Comparison of ENCODE assay signal across 26 mouse cellular contexts in the genomic region with DNA sequence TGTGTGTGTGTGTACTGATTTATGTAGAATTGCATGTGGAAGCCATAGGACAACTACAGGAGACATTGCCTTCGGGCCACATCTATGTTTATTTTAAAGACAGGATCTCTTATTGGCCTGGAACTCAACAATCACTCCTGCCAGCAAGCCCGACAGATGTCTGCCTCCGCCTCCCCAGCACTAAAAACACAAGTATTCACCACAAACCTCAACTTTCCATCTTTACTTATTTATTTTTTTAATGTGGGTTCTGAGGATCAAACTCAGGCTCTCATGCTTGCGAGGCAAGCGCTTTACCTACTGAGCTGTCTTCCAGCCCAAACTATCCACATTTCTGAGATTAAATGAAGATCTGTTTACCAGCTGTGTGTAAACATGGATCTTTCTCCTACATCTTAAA.
DNase-seq lines count a peak whose midpoint lies in the region; ATAC-seq lines count a peak whose summit lies in the region.
"Had no signal": no experiment of that assay in that cellular context is flagged by ENCODE, and none has a peak within 500 bp of the region (broad histone marks: within the 10 kb centered on the region; RNA-seq: fewer than 3 reads in every experiment).

No protein-coding gene starts in this region.

- H3K4me1 ChIP-seq in hindbrain, embryonic 12.5 days, result peaks cover 5% of the 10 kb centered on the region; the same call in 1 of the 2 replicates
- H3K4me1 ChIP-seq in intestine, embryonic 15.5 days (replicated peaks), result 0 out of 2 replicates have a peak, but pooled peaks cover 3% of the 10 kb centered on the region
- H3K4me1 ChIP-seq: neural tube, embryonic 13.5 days had no signal

- H3K27ac ChIP-seq in hindbrain, embryonic 12.5 days, result no peak overlapping the region
- H3K27ac ChIP-seq in intestine, embryonic 15.5 days, result no peak overlapping the region
- H3K27ac ChIP-seq: forebrain, embryonic 10.5 days; gastrocnemius, adult 2 months; hindbrain, embryonic 10.5 days; hindbrain, postnatal 0 days; liver, embryonic 14.5 days; midbrain, embryonic 13.5 days; neural tube, embryonic 13.5 days had no signal

- H3K36me3 ChIP-seq in hindbrain, embryonic 12.5 days, result no peaks in the 10 kb centered on the region
- H3K36me3 ChIP-seq in intestine, embryonic 15.5 days, result no peaks in the 10 kb centered on the region
- H3K36me3 ChIP-seq: forebrain, embryonic 10.5 days; G1E; hindbrain, embryonic 10.5 days; midbrain, embryonic 13.5 days; neural tube, embryonic 13.5 days had no signal

- peak; percentile 42 for ATAC-seq in CD4-positive, CD25-positive, alpha-beta regulatory T cell, adult 4 months
- ATAC-seq in hindbrain, embryonic 12.5 days (ENCODE audit: low FRiP score), result no peak
- no peak for ATAC-seq in intestine, embryonic 15.5 days
- ATAC-seq: forebrain, postnatal 0 days; hindbrain, postnatal 0 days; midbrain, embryonic 13.5 days had no signal

- peak; percentile 59 for DNase-seq in thymus, postnatal 0 days (ENCODE audit: low spot score)
- DNase-seq in thymus, postnatal 4 days, result no peak
- DNase-seq in induced T-regulatory cell, adult 2 months (ENCODE audit: low read depth), result peak; percentile 49
- no peak for DNase-seq in right cerebral cortex, postnatal 14 days
- DNase-seq: adrenal gland, postnatal 10 days; cerebellum, adult 18-20 months; cerebellum, postnatal 25 days; forebrain, postnatal 0 days; gastrocnemius, adult 2 months; heart, postnatal 10 days; kidney, adult 18-20 months; kidney, postnatal 4 days; lung, embryonic 14.5 days; retina, postnatal 1 day had no signal

- H3K9me3 ChIP-seq in hindbrain, embryonic 12.5 days (replicated peaks), result no peaks in the 10 kb centered on the region
- H3K9me3 ChIP-seq in intestine, embryonic 15.5 days, result no peaks in the 10 kb centered on the region
- H3K9me3 ChIP-seq: forebrain, embryonic 10.5 days; hindbrain, embryonic 10.5 days; midbrain, embryonic 13.5 days; neural tube, embryonic 13.5 days had no signal

- no peak overlapping the region for H3K4me2 ChIP-seq in hindbrain, embryonic 12.5 days (replicated peaks)
- H3K4me2 ChIP-seq in intestine, embryonic 15.5 days (replicated peaks), result no peak overlapping the region
- H3K4me2 ChIP-seq: heart, embryonic 11.5 days; lung, embryonic 14.5 days; midbrain, embryonic 13.5 days; neural tube, embryonic 13.5 days had no signal

- no peak overlapping the region for H3K4me3 ChIP-seq in hindbrain, embryonic 12.5 days
- no peak overlapping the region for H3K4me3 ChIP-seq in intestine, embryonic 15.5 days (replicated peaks)
- H3K4me3 ChIP-seq: forebrain, embryonic 10.5 days; gastrocnemius, adult 2 months; hindbrain, embryonic 10.5 days; midbrain, embryonic 13.5 days; neural tube, embryonic 13.5 days had no signal

- no peaks in the 10 kb centered on the region for H3K27me3 ChIP-seq in hindbrain, embryonic 12.5 days
- H3K27me3 ChIP-seq in intestine, embryonic 15.5 days (replicated peaks), result 0 out of 2 replicates have a peak, but pooled peaks cover 3% of the 10 kb centered on the region
- H3K27me3 ChIP-seq: midbrain, embryonic 13.5 days; neural tube, embryonic 13.5 days; Patski had no signal

- 93% methylated on average over 5 of the region's 5 CpGs for WGBS in hindbrain, embryonic 12.5 days
- 69% methylated on average over 5 of the region's 5 CpGs for WGBS in intestine, embryonic 15.5 days

- H3K9ac ChIP-seq in hindbrain, embryonic 12.5 days, result no peak overlapping the region
- H3K9ac ChIP-seq in intestine, embryonic 15.5 days, result no peak overlapping the region
- H3K9ac ChIP-seq: forebrain, postnatal 0 days; liver, embryonic 14.5 days; lung, embryonic 14.5 days; midbrain, embryonic 13.5 days; neural tube, embryonic 13.5 days had no signal

Comparison
In these comparisons a context has a peak if more than half of its experiments do, and no peak if none do; other contexts are left out.
1. DNase-seq: peak in thymus, postnatal 0 days (single experiment) and induced T-regulatory cell, adult 2 months (single experiment); none in thymus, postnatal 4 days (single experiment) and right cerebral cortex, postnatal 14 days (single experiment).